Mouse (Mus musculus) heart, adult 2 months (tissue): ENCODE measurements around the gene Speer4a.
"Not testable (repeated sequence)": the region's sequence is repeated elsewhere in the genome, so short reads cannot be mapped to it uniquely, and the experiment has no call there.

ENCODE experiments used
- CTCF ChIP-seq: fragments of 200-600 bp; IDR thresholded peaks from 2 replicates; pipeline ENCODE4 v1.8.1; 2022; ENCODE audit warnings: antibody characterized with exemption, mild to moderate bottlenecking, moderate library complexity
- EP300 ChIP-seq: fragments of 200-500 bp; IDR thresholded peaks from 2 replicates; pipeline ENCODE4 v1.6.1; 2011; ENCODE audit warnings: low read depth, low read length, control low read depth; ENCODE audit not compliant: insufficient read depth
- POLR2A ChIP-seq: fragments of 200-500 bp; IDR thresholded peaks from 2 replicates; pipeline ENCODE4 v1.6.1; 2011; ENCODE audit warnings: mild to moderate bottlenecking, low read depth, low read length, control low read depth; ENCODE audit not compliant: insufficient read depth

DNA sequence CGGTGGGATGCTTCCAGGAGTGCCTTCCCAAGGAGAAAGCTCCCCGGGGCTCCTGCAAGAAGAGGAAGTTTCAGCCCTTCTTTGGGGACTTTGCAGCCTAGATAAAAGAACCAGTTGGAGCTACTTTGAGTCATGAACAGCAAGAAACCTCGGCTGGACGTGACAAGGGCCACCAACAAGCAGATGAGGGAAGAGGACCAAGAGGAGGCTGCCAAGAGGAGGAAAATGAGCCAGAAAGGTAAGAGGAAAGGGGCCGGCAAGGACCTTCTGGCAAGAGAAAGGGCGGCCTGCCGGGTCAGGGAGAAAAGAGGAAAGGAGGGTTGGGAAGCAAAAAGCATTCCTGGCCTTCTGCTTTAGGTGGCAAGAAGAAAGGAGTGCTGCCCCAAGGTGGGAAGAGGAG, 31.7 kb downstream of the Speer4a start:
- not testable (repeated sequence) for TF ChIP-seq POLR2A, CTCF, EP300
